Mouse (Mus musculus): Measurements from ENCODE around the gene Ogfod1. TPM values are rescaled to one million over a fixed set of nuclear protein-coding genes. Genes with fewer than 3 reads are reported as not detected.
"Not testable (repeated sequence)": the region's sequence is repeated elsewhere in the genome, so short reads cannot be mapped to it uniquely, and the experiment has no call there.

Ogfod1 gene
- polyA plus RNA-seq, 1 experiment from 2014 or later, result 11.6 TPM

DNA sequence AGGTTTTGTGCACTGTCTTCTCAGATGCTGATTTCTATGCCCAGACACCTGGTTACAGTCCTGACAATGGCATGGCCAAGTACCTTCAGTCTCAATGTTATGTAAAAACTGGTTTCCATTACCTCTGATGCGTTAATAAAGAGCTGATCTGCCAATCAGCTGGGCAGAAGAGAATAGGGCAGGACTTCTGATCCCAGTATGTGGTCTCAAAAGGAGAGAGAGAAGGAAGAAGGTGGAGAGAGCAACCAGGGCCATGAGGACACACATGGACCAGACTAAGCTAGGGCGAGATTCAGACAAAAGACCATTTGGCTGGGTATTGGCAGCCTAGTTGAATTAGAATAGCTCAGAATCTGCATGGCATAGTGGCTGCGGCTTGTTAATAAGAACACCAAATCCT, 3.4 kb upstream of the Ogfod1 start:
- 64% methylated on average over 3 of the region's 3 CpGs for WGBS
- Histone ChIP-seq H3K36me3 (peaks cover 35% of the 10 kb centered on the region), H3K9me3 (replicated peaks) (no peaks in the 10 kb centered on the region), H3K27me3 (ENCODE audit: low read depth, poor library complexity, severe bottlenecking) (no peaks in the 10 kb centered on the region), H3K27ac (replicated peaks) (no peak overlapping the region; the same call in 1 of the 2 replicates), H3K4me1 (peaks cover 34% of the 10 kb centered on the region), H3K4me3 (no peak overlapping the region)
- no peak for DNase-seq (ENCODE audit: low spot score)

DNA sequence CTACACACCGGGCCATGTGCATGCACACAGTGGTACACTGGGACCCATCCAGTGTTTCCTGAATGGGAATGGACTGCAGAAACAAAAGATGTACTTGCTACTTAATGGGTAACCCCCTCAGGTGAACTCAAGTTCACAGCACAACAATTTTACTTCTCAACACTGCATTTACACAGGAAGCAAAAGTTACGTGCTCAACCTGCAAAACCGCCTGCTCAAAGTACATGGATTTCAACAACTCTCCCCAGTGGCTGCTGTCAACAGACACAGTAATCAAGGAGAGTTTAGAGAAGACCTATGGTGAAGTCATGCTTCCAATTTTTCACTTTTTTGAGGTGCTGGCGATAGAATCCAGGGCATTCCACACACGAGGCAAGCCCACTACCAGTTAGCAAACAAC, 1.8 kb upstream of the Ogfod1 start:
- no peaks in the 10 kb centered on the region for H3K27me3 ChIP-seq (ENCODE audit: low read depth, poor library complexity, severe bottlenecking)
- no peaks in the 10 kb centered on the region for H3K9me3 ChIP-seq (replicated peaks)
- H3K36me3 ChIP-seq, result peaks cover 29% of the 10 kb centered on the region
- H3K4me3 ChIP-seq, result peak overlapping the region; percentile 82
- WGBS, result 76% methylated on average over 5 of the region's 5 CpGs
- DNase-seq (ENCODE audit: low spot score), result no peak
- H3K27ac ChIP-seq (replicated peaks), result no peak overlapping the region
- peaks cover 34% of the 10 kb centered on the region for H3K4me1 ChIP-seq

DNA sequence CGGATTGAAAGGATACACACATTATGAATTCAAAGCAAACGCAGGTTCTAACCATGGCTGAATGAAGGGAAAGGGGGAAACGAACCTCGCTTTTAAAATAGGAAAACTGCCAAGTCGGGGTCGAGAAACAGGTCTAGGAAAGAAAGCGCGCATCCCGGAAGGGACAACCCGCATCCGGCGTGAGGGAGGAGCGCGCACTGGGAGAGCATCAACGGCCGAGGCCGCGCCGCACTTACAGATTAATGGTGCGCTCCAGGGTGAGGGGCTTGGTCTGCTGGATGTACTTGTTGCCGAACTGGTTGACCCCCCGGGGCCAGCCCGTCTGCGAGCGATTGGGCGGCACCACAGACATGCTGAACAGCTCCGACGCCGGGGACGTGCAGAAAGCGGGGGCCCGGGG, 457 bp upstream of the Ogfod1 start:
- Histone ChIP-seq H3K27ac (replicated peaks) (peak overlapping the region; percentile 87), H3K4me3 (peak overlapping the region; percentile 82), H3K4me1 (peaks cover 34% of the 10 kb centered on the region), H3K36me3 (peaks cover 19% of the 10 kb centered on the region)
- peak; percentile 78 for DNase-seq (ENCODE audit: low spot score)
- not testable (repeated sequence) for H3K27me3 ChIP-seq (ENCODE audit: low read depth, poor library complexity, severe bottlenecking); H3K9me3 ChIP-seq (replicated peaks)
- under 1% methylated on average over 24 of the region's 32 CpGs for WGBS

DNA sequence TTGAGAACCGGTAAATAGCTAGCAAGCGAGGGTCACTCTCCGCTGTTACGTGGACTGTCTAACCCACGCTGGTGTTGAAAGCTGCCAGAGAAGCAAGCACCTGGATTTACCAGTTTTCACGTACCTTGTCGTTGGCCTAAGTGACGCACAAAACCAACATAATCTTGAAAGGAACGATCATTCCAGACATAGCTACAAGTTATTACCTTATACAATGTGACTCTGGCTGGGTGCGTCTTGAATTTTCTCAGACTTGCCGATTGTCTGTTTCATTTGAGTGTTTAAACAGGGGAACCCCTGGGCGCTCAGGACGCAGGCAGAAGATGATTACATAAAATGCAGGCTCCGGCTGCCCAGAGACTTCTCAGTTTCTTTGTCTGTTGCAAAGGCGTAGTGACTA, 808 bp downstream of the Ogfod1 start:
- peak overlapping the region; percentile 82 for H3K4me3 ChIP-seq
- no peaks in the 10 kb centered on the region for H3K9me3 ChIP-seq (replicated peaks)
- WGBS, result 15% methylated on average over 15 of the region's 15 CpGs
- no peak for DNase-seq (ENCODE audit: low spot score)
- no peak overlapping the region for H3K27ac ChIP-seq (replicated peaks)
- H3K27me3 ChIP-seq (ENCODE audit: low read depth, poor library complexity, severe bottlenecking), result no peaks in the 10 kb centered on the region
- peaks cover 34% of the 10 kb centered on the region for H3K4me1 ChIP-seq
- H3K36me3 ChIP-seq, result peaks cover 13% of the 10 kb centered on the region

DNA sequence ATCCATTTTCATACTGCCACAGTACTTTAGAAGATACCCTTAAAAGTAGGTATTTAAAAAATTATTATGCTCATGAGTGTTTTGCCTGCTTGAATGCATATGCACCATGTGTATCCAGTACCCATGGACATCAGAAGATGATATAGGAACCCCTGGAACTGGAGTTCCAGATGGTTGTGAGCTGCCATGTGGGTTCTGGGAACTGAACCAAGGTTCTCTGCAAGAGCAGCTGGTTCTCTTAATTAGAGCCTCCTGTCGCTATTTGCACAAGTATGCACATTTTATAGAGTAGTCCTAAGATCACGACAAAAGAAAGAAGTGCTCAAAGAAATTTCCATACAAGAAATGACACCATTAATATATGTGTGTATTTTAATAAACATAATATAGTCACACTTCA, 10.8 kb downstream of the Ogfod1 start:
- Histone ChIP-seq H3K4me1 (no peaks in the 10 kb centered on the region), H3K9me3 (replicated peaks) (no peaks in the 10 kb centered on the region), H3K27ac (replicated peaks) (no peak overlapping the region), H3K36me3 (peaks cover 11% of the 10 kb centered on the region; the same call in 1 of the 2 replicates), H3K27me3 (ENCODE audit: low read depth, poor library complexity, severe bottlenecking) (no peaks in the 10 kb centered on the region), H3K4me3 (no peak overlapping the region)
- WGBS, result 94% methylated on average over 2 of the region's 2 CpGs
- no peak for DNase-seq (ENCODE audit: low spot score)

DNA sequence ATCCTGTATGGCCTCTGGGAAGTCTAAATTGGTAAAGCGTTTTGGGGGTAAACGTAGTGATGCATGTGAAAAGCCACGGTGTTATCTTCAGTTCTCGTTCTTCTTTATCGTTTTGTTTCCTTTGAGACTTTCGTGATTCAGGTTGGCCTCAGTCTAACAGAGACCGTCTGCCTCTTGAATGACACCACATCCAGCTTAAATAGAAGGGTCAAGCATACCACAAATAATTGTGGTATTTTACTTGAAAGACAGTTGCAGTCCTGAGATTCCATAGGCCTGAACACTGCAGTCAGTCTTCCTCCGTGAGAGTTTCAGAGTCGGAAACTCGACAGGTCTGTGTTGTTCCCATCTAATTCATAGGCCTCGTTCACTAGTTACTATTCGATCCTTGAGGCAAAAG, 15.7 kb downstream of the Ogfod1 start:
- Histone ChIP-seq H3K9me3 (replicated peaks) (no peaks in the 10 kb centered on the region), H3K4me1 (no peaks in the 10 kb centered on the region), H3K27me3 (ENCODE audit: low read depth, poor library complexity, severe bottlenecking) (no peaks in the 10 kb centered on the region), H3K4me3 (no peak overlapping the region), H3K27ac (replicated peaks) (no peak overlapping the region), H3K36me3 (peaks cover 38% of the 10 kb centered on the region)
- WGBS, result 92% methylated on average over 12 of the region's 12 CpGs
- DNase-seq (ENCODE audit: low spot score), result no peak

DNA sequence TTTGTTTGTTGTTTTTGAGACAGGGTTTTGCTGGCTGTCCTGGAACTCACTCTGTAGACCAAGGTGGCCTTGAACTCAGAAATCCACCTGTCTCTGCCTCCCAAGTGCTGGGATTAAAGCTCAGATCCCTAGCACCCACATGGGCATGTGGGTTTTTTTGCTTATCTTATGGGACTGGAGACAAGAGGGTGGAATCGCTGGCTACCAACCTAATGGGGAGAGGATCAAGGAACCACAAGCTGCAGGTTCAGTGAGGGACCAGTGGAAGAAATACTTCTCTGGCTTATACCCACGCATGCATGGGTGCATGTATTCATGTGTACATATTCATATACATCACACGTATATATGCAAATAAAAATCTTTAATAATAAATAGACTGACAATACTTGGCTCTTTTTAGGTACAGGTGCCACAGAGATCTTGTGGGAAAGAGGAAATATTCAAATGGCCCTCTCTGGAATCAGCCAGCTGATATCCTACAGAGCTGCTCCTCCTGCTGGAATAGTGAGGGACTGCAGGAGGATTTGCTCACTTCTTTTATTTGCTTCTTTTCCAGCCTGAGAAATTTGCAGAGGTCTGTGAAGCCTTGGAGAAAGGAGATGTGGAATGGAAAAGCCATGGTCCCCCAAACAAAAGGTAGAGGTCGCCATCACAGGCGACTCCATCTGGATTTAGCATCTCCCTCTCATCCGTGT, 20.3 kb downstream of the Ogfod1 start:
- Histone ChIP-seq H3K27ac (replicated peaks) (no peak overlapping the region), H3K27me3 (ENCODE audit: low read depth, poor library complexity, severe bottlenecking) (no peaks in the 10 kb centered on the region), H3K4me1 (no peaks in the 10 kb centered on the region), H3K4me3 (no peak overlapping the region), H3K36me3 (peaks cover 70% of the 10 kb centered on the region), H3K9me3 (replicated peaks) (peaks cover 6% of the 10 kb centered on the region; the same call in 1 of the 2 replicates)
- peak; percentile 36 for DNase-seq (ENCODE audit: low spot score)
- WGBS, result 58% methylated on average over 6 of the region's 6 CpGs

DNA sequence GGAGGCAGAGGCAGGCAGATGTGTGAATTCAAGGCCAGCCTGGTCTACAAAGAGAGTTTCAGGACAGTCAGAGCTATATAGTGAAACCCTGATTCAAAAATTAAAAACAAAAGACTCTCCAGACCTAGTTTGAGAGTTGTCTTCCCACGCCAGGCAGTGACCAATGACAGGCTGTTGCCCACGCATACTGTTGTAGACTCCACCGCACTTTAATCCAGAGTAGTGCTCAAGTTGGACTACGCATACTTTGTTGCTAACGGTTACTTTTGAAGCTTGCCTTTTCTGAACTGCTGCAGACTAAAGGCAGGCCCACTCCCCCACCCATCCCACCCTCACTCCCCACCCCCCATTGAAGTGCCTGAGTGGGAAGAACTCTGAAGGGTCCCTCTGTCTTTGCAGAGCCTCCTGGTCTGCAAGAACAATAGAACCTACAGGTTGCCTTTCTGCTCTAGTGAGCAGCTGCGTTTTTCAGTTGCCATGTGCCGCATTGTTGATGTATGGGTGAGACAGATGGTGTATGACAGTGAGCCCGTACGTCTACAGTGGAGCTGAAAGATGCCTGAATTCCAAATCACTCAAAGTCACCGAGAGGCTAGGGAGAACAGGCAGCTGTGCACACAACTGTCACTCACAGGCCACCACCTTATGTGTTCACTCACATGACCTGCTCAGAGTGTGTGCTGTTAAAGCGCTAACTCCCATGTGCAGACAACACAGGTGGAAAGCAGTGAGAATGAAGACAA, 29.3 kb downstream of the Ogfod1 start:
- H3K27ac ChIP-seq (replicated peaks), result peak overlapping the region; percentile 77
- peaks cover 18% of the 10 kb centered on the region for H3K4me1 ChIP-seq
- no peaks in the 10 kb centered on the region for H3K9me3 ChIP-seq (replicated peaks)
- H3K36me3 ChIP-seq, result peaks cover 65% of the 10 kb centered on the region
- peak; percentile 48 for DNase-seq (ENCODE audit: low spot score)
- H3K4me3 ChIP-seq, result no peak overlapping the region
- WGBS, result 55% methylated on average over 11 of the region's 11 CpGs
- no peaks in the 10 kb centered on the region for H3K27me3 ChIP-seq (ENCODE audit: low read depth, poor library complexity, severe bottlenecking)

DNA sequence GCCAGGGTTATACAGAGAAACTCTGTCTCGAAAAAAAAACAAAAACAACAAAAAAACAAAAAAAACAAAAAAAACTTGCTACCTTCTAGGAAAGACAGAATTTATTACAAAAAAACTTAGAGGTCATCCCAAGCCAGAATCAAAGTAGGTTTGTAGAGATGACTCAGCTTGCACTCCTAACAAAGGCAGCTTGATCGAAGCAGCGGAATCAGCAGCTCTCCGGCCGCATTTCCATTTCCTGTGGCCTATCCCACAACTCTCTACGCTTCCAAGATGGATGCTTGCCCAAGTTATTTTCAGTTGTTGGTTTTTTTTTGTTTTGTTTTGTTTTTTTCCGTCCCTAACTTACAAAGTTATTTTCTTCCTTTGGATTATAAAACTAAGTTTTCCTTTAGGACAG, 31.8 kb downstream of the Ogfod1 start:
- Histone ChIP-seq H3K9me3 (replicated peaks) (no peaks in the 10 kb centered on the region), H3K27ac (replicated peaks) (no peak overlapping the region), H3K4me3 (no peak overlapping the region), H3K4me1 (peaks cover 18% of the 10 kb centered on the region), H3K36me3 (peaks cover 49% of the 10 kb centered on the region), H3K27me3 (ENCODE audit: low read depth, poor library complexity, severe bottlenecking) (no peaks in the 10 kb centered on the region)
- DNase-seq (ENCODE audit: low spot score), result no peak
- 96% methylated on average over 7 of the region's 7 CpGs for WGBS

DNA sequence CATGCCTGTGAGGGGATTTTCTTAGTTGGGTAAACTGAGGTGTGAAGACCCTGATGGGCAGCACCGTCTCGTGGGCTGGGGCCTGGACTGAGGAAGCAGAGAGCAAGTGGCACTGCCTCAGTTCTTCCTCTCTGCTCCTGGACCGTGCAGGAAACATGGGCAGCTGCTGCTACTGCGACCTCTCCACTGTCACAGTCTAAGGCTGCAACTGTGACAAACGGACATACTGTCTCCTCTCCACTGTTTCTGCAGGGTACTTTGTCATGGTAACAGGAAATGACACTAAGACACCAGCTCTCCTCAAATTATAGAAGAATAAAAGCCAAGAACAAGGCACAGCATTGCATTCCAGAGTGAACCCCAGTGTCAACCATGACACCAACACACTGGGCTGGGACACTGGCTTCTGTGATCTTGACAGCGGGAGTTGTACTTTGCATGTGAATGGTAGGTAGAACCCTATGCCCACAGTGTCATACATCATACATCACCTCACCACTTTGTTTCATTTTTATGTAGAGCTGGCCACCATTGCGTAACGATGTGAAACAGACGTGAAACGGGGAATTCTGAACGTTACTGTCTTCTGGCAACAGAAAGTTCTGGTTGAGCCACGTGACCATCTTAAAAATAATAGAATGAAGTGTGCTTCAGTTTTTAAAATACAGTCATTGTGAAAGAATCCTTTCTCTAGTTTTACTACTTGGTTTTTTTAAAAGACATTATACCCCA, 39.6 kb downstream of the Ogfod1 start:
- Histone ChIP-seq H3K36me3 (peaks cover 48% of the 10 kb centered on the region), H3K4me1 (no peaks in the 10 kb centered on the region), H3K9me3 (replicated peaks) (no peaks in the 10 kb centered on the region), H3K4me3 (no peak overlapping the region), H3K27me3 (ENCODE audit: low read depth, poor library complexity, severe bottlenecking) (no peaks in the 10 kb centered on the region), H3K27ac (replicated peaks) (no peak overlapping the region)
- DNase-seq (ENCODE audit: low spot score), result no peak
- whole genome bisulfite sequencing, result 92% methylated on average over 12 of the region's 12 CpGs

DNA sequence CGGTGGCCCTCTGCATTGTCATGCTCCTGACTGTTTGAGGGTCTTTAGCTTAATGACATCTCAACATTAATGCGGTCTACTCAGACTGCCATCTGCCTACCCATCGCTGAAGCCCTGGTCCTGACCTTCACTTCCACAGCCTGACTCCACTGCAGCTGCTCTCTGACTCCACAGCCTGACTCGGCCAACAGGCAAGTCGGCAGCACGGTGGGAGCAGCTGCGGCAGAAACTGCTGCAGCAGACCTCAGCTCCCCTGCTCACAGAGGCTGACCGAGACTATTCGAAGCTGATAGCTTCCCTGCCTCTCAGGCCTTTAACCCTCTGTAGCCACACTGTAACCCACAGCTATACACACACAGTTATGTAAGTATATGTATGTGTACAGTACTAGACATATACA, 51.0 kb downstream of the Ogfod1 start:
- no peak overlapping the region for H3K4me3 ChIP-seq
- DNase-seq (ENCODE audit: low spot score), result no peak
- H3K27me3 ChIP-seq (ENCODE audit: low read depth, poor library complexity, severe bottlenecking), result no peaks in the 10 kb centered on the region
- H3K27ac ChIP-seq (replicated peaks), result no peak overlapping the region
- H3K36me3 ChIP-seq, result peaks cover 28% of the 10 kb centered on the region
- no peaks in the 10 kb centered on the region for H3K4me1 ChIP-seq
- H3K9me3 ChIP-seq (replicated peaks), result no peaks in the 10 kb centered on the region
- 85% methylated on average over 9 of the region's 9 CpGs for WGBS

DNA sequence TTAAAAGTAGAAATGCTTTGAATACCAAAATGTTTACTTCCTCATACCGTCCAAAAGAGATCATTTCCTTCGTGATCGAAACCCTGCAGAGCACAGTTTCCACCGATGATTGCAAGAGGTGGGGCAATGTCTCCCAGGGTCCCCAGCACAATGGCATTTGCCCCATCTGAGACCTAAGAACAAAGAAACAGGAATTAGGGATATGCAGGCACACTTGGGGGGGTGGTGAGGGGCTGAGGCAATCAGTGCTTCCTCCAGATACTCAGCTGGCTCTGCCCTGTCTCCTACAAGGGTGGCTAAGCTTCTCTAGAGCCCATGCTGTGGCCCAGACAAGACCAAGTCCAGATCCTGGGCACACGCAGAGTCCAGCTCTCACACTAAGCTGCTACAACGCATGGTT, 52.7 kb downstream of the Ogfod1 start:
- Histone ChIP-seq H3K4me1 (no peaks in the 10 kb centered on the region), H3K9me3 (replicated peaks) (no peaks in the 10 kb centered on the region), H3K4me3 (no peak overlapping the region), H3K27ac (replicated peaks) (no peak overlapping the region), H3K36me3 (peaks cover 28% of the 10 kb centered on the region), H3K27me3 (ENCODE audit: low read depth, poor library complexity, severe bottlenecking) (no peaks in the 10 kb centered on the region)
- no peak for DNase-seq (ENCODE audit: low spot score)
- WGBS, result 60% methylated on average over 6 of the region's 6 CpGs

DNA sequence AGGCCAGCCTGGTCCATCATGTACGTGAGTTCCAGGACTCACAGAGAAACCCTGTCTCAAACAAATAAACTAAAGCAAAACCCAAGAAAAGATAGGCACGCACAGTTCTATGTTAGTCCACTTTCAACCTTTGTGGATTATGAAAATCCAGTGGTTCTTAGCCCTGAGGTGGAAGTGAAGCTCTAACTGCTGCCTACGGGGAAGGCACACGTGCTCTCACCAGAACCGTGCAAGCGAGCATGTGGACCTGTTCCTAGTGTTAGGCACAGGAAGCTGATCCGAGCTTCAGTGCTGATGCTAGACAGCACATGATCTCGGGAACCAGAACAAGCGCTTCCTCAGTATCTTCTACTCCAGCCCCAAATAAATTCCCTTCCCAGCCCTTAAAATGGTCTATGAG, 55.9 kb downstream of the Ogfod1 start:
- Histone ChIP-seq H3K27ac (replicated peaks) (no peak overlapping the region), H3K9me3 (replicated peaks) (no peaks in the 10 kb centered on the region), H3K4me1 (peaks cover 8% of the 10 kb centered on the region), H3K27me3 (ENCODE audit: low read depth, poor library complexity, severe bottlenecking) (no peaks in the 10 kb centered on the region), H3K36me3 (peaks cover 6% of the 10 kb centered on the region; the same call in 1 of the 2 replicates), H3K4me3 (no peak overlapping the region)
- 90% methylated on average over 9 of the region's 9 CpGs for WGBS
- DNase-seq (ENCODE audit: low spot score), result no peak
